Mouse (Mus musculus) hindbrain, embryonic 15.5 days (tissue): ENCODE measurements at regions not wholly inside any gene's neighbourhood (a gene's known extent, or its start where the extent isn't known, plus 50 kb on each side); places are given as distances from the start of the nearest gene placed in this dataset.

Experiments
- ATAC-seq: fragments of 200-750 bp; cut with Nextera tagmentation; 2 replicates; pipeline ENCODE4 v1.8.0; 2017; ENCODE audit warnings: low read depth, moderate number of reproducible peaks, moderate TSS enrichment; ENCODE audit not compliant: low FRiP score
- H3K27ac ChIP-seq: fragments of 300-500 bp; sonication (generic); replicated peaks from 2 replicates; pipeline ENCODE4 v1.5.1; 2015; ENCODE audit warnings: mild to moderate bottlenecking, inconsistent platforms
- H3K27me3 ChIP-seq: fragments of 300-500 bp; sonication (generic); 2 replicates; pipeline ENCODE4 v1.6.1; 2015; ENCODE audit warnings: control low read depth, inconsistent platforms
- H3K36me3 ChIP-seq: fragments of 300-500 bp; sonication (generic); 2 replicates; pipeline ENCODE4 v1.6.1; 2015; ENCODE audit warnings: control low read depth, inconsistent platforms
- H3K4me1 ChIP-seq: fragments of 300-500 bp; sonication (generic); replicated peaks from 2 replicates; pipeline ENCODE4 v1.6.1; 2015; ENCODE audit warnings: control low read depth, inconsistent platforms
- H3K4me2 ChIP-seq: fragments of 300-500 bp; sonication (generic); 2 replicates; pipeline ENCODE4 v1.6.1; 2015; ENCODE audit warnings: moderate library complexity, mild to moderate bottlenecking, inconsistent platforms
- H3K4me3 ChIP-seq: fragments of 300-500 bp; sonication (generic); 2 replicates; pipeline ENCODE4 v1.5.1; 2015; ENCODE audit warnings: mild to moderate bottlenecking, inconsistent platforms
- H3K9ac ChIP-seq: fragments of 300-500 bp; sonication (generic); 2 replicates; pipeline ENCODE4 v1.6.1; 2015; ENCODE audit warnings: inconsistent platforms
- H3K9me3 ChIP-seq: fragments of 300-500 bp; sonication (generic); 2 replicates; pipeline ENCODE4 v1.6.1; 2016; ENCODE audit warnings: control low read depth, inconsistent platforms
- WGBS: fragments of 180-500 bp; shearing (Covaris S2); methylation state at CpG from one replicate; pipeline ENCODE4 v1.1.7; 2015; 5-methylcytosine and 5-hydroxymethylcytosine counted together

- 29% methylated on average over 11 of the region's 11 CpGs for WGBS
- H3K4me1 ChIP-seq, result peaks cover 11% of the 10 kb centered on the region
- no peak overlapping the region for H3K9ac ChIP-seq
- no peaks in the 10 kb centered on the region for H3K36me3 ChIP-seq
- no peak overlapping the region for H3K4me2 ChIP-seq
- 0 out of 2 replicates have a peak, but pooled peaks have one; percentile 30 for ATAC-seq
- H3K27me3 ChIP-seq, result no peaks in the 10 kb centered on the region
- H3K4me3 ChIP-seq, result no peak overlapping the region
- no peaks in the 10 kb centered on the region for H3K9me3 ChIP-seq
- no peak overlapping the region for H3K27ac ChIP-seq
Measured at GRCm38 (mm10) chr15:93910981-93911431, 315.3 kb upstream of the Prickle1 start.

GRCm38 (mm10) chr15:93910158-93910557, 314.5 kb upstream of the Prickle1 start:
- H3K4me3 ChIP-seq, result no peak overlapping the region
- WGBS, result 83% methylated on average over 3 of the region's 3 CpGs

GRCm38 (mm10) chr15:93903671-93904603, 308.2 kb upstream of the Prickle1 start:
- H3K27me3 ChIP-seq, result no peaks in the 10 kb centered on the region
- no peaks in the 10 kb centered on the region for H3K4me1 ChIP-seq
- H3K9ac ChIP-seq, result no peak overlapping the region
- ATAC-seq, result no peak
- H3K4me2 ChIP-seq, result no peak overlapping the region
- 62% methylated on average over 18 of the region's 18 CpGs for WGBS
- H3K4me3 ChIP-seq, result no peak overlapping the region
- no peaks in the 10 kb centered on the region for H3K36me3 ChIP-seq
- no peak overlapping the region for H3K27ac ChIP-seq
- H3K9me3 ChIP-seq, result no peaks in the 10 kb centered on the region

More at GRCm38 (mm10) chr15:93910158-93910557, 314.5 kb upstream of the Prickle1 start:
- no peaks in the 10 kb centered on the region for H3K27me3 ChIP-seq
- H3K9ac ChIP-seq, result no peak overlapping the region
- no peaks in the 10 kb centered on the region for H3K36me3 ChIP-seq
- no peak overlapping the region for H3K27ac ChIP-seq
- ATAC-seq, result no peak
- no peak overlapping the region for H3K4me2 ChIP-seq
- H3K4me1 ChIP-seq, result peaks cover 11% of the 10 kb centered on the region
- no peaks in the 10 kb centered on the region for H3K9me3 ChIP-seq

GRCm38 (mm10) chr15:93882826-93883225, 287.1 kb upstream of the Prickle1 start:
- H3K4me1 ChIP-seq, result no peaks in the 10 kb centered on the region
- no peak overlapping the region for H3K27ac ChIP-seq
- 86% methylated on average over 8 of the region's 8 CpGs for WGBS
- H3K27me3 ChIP-seq, result no peaks in the 10 kb centered on the region
- ATAC-seq, result no peak
- H3K9me3 ChIP-seq, result no peaks in the 10 kb centered on the region
- no peak overlapping the region for H3K9ac ChIP-seq
- H3K4me3 ChIP-seq, result no peak overlapping the region
- no peaks in the 10 kb centered on the region for H3K36me3 ChIP-seq
- H3K4me2 ChIP-seq, result no peak overlapping the region

- H3K4me2 ChIP-seq, result no peak overlapping the region
- H3K27me3 ChIP-seq, result no peaks in the 10 kb centered on the region
- no peak overlapping the region for H3K4me3 ChIP-seq
- H3K9ac ChIP-seq, result no peak overlapping the region
- H3K36me3 ChIP-seq, result no peaks in the 10 kb centered on the region
- ATAC-seq, result no peak
- H3K27ac ChIP-seq, result no peak overlapping the region
- no peaks in the 10 kb centered on the region for H3K4me1 ChIP-seq
- no peaks in the 10 kb centered on the region for H3K9me3 ChIP-seq
Measured at GRCm38 (mm10) chr15:93881276-93881675, 285.6 kb upstream of the Prickle1 start.

- Histone ChIP-seq H3K4me3 (no peak overlapping the region), H3K4me1 (no peaks in the 10 kb centered on the region), H3K9ac (no peak overlapping the region), H3K4me2 (no peak overlapping the region), H3K9me3 (no peaks in the 10 kb centered on the region), H3K27me3 (no peaks in the 10 kb centered on the region), H3K36me3 (no peaks in the 10 kb centered on the region), H3K27ac (no peak overlapping the region)
- no peak for ATAC-seq
- 84% methylated on average over 8 of the region's 8 CpGs for WGBS
Measured at GRCm38 (mm10) chr15:93880302-93880701, 284.6 kb upstream of the Prickle1 start.

GRCm38 (mm10) chr15:93879006-93879405, 283.3 kb upstream of the Prickle1 start:
- Histone ChIP-seq H3K4me3 (no peak overlapping the region), H3K36me3 (no peaks in the 10 kb centered on the region), H3K9me3 (no peaks in the 10 kb centered on the region), H3K27me3 (no peaks in the 10 kb centered on the region), H3K27ac (no peak overlapping the region), H3K4me2 (no peak overlapping the region), H3K4me1 (no peaks in the 10 kb centered on the region), H3K9ac (no peak overlapping the region)
- 89% methylated on average over 3 of the region's 3 CpGs for WGBS
- no peak for ATAC-seq

GRCm38 (mm10) chr15:93876335-93876734, 280.6 kb upstream of the Prickle1 start:
- 87% methylated on average over 10 of the region's 10 CpGs for WGBS

GRCm38 (mm10) chr15:93875685-93876084, 280.0 kb upstream of the Prickle1 start:
- no peaks in the 10 kb centered on the region for H3K27me3 ChIP-seq
- no peak overlapping the region for H3K27ac ChIP-seq
- H3K36me3 ChIP-seq, result no peaks in the 10 kb centered on the region
- H3K9ac ChIP-seq, result no peak overlapping the region
- 79% methylated on average over 1 of the region's 1 CpGs for WGBS
- no peaks in the 10 kb centered on the region for H3K4me1 ChIP-seq
- no peak for ATAC-seq
- H3K4me2 ChIP-seq, result no peak overlapping the region
- no peak overlapping the region for H3K4me3 ChIP-seq
- H3K9me3 ChIP-seq, result no peaks in the 10 kb centered on the region

More at GRCm38 (mm10) chr15:93876335-93876734, 280.6 kb upstream of the Prickle1 start:
- Histone ChIP-seq H3K4me1 (no peaks in the 10 kb centered on the region), H3K36me3 (no peaks in the 10 kb centered on the region), H3K9ac (no peak overlapping the region), H3K9me3 (no peaks in the 10 kb centered on the region), H3K27ac (no peak overlapping the region), H3K27me3 (no peaks in the 10 kb centered on the region), H3K4me2 (no peak overlapping the region), H3K4me3 (no peak overlapping the region)
- no peak for ATAC-seq

GRCm38 (mm10) chr15:93874206-93874605, 278.5 kb upstream of the Prickle1 start:
- no peaks in the 10 kb centered on the region for H3K9me3 ChIP-seq
- no peak for ATAC-seq
- no peak overlapping the region for H3K4me3 ChIP-seq
- no peaks in the 10 kb centered on the region for H3K36me3 ChIP-seq
- H3K9ac ChIP-seq, result no peak overlapping the region
- H3K27me3 ChIP-seq, result no peaks in the 10 kb centered on the region
- H3K4me2 ChIP-seq, result no peak overlapping the region
- H3K27ac ChIP-seq, result no peak overlapping the region
- 73% methylated on average over 6 of the region's 6 CpGs for whole genome bisulfite sequencing
- no peaks in the 10 kb centered on the region for H3K4me1 ChIP-seq

GRCm38 (mm10) chr15:93857336-93857901, 261.7 kb upstream of the Prickle1 start:
- WGBS, result 90% methylated on average over 12 of the region's 12 CpGs
- H3K4me2 ChIP-seq, result no peak overlapping the region
- no peak for ATAC-seq
- no peaks in the 10 kb centered on the region for H3K9me3 ChIP-seq
- H3K36me3 ChIP-seq, result no peaks in the 10 kb centered on the region
- H3K27ac ChIP-seq, result no peak overlapping the region
- no peaks in the 10 kb centered on the region for H3K4me1 ChIP-seq
- H3K4me3 ChIP-seq, result no peak overlapping the region
- H3K27me3 ChIP-seq, result no peaks in the 10 kb centered on the region
- no peak overlapping the region for H3K9ac ChIP-seq

- H3K36me3 ChIP-seq, result no peaks in the 10 kb centered on the region
- H3K4me2 ChIP-seq, result no peak overlapping the region
- H3K27me3 ChIP-seq, result no peaks in the 10 kb centered on the region
- no peaks in the 10 kb centered on the region for H3K4me1 ChIP-seq
- 91% methylated on average over 3 of the region's 3 CpGs for WGBS
- H3K27ac ChIP-seq, result no peak overlapping the region
- no peaks in the 10 kb centered on the region for H3K9me3 ChIP-seq
- no peak overlapping the region for H3K4me3 ChIP-seq
- no peak overlapping the region for H3K9ac ChIP-seq
- ATAC-seq, result no peak
Measured at GRCm38 (mm10) chr15:93853221-93853620, 257.5 kb upstream of the Prickle1 start.
